Mouse (Mus musculus): ENCODE results near the gene Ifitm6. TPM values are rescaled to one million over a fixed set of nuclear protein-coding genes. Genes with fewer than 3 reads are reported as not detected.

The Ifitm6 gene
- polyA plus RNA-seq, 1 experiment, result 5.9 TPM

DNA sequence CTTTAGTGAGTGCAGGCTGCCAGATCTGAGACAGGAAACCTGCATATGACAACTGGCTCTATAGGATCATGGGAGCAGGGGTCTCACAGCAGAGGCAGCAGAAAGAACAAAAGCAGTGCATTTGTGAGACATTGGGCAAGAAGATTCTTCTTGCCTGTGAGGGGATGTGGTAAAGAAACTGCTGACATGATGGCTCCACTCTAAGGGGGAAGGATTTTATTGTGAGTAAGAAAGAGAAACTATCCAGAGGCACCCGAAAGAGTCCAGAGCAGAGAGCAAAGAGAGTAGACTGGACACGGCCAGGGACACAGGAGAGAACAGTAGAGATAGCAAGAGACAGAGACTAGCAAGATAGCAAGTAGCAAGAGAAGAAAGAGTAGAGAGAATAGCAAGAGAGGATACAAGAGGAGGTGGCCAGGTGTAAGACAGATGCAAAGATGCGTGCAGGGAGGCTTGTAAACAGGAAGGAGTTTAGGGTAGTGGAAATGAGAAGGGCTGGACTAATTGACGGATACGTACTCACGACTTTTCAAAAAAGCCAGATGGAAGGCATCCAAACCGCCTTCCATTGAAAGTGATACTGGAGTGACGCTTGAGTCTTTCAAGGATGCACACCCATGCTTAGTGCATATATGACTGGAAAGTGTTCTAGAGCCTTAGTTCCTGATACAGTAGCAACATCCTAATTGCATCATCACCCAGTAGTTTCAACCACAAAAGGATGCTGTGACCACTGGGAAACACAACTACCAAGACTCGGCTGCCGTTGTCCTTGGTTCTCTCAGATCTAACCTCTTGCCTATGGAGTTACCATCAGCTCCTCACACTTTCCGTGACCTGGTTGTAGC is 18.6 kb downstream of the Ifitm6 start:
- 37% methylated on average over 11 of the region's 11 CpGs for WGBS
- Histone ChIP-seq H3K4me1 (replicated peaks; ENCODE audit: control insufficient read depth, insufficient read depth, low read length) (no peaks in the 10 kb centered on the region), H3K27me3 (ENCODE audit: control insufficient read depth, insufficient read depth, low read length) (no peaks in the 10 kb centered on the region), H3K36me3 (ENCODE audit: control insufficient read depth, insufficient read depth, low read length) (no peaks in the 10 kb centered on the region), H3K27ac (ENCODE audit: control insufficient read depth, insufficient read depth, low read length) (no peak overlapping the region), H3K4me3 (ENCODE audit: control insufficient read depth, insufficient read depth, low read length) (no peak overlapping the region)
- DNase-seq, result no peak
- TF ChIP-seq CTCF (IDR thresholded peaks at IDR 0.05; ENCODE audit: borderline replicate concordance, control insufficient read depth, extremely low read depth, insufficient read depth, low read length, poor library complexity), result no peak
- TF ChIP-seq POLR2A (IDR thresholded peaks at IDR 0.05; ENCODE audit: control insufficient read depth, extremely low read depth, insufficient read depth, low read length, poor library complexity), result no peak

DNA sequence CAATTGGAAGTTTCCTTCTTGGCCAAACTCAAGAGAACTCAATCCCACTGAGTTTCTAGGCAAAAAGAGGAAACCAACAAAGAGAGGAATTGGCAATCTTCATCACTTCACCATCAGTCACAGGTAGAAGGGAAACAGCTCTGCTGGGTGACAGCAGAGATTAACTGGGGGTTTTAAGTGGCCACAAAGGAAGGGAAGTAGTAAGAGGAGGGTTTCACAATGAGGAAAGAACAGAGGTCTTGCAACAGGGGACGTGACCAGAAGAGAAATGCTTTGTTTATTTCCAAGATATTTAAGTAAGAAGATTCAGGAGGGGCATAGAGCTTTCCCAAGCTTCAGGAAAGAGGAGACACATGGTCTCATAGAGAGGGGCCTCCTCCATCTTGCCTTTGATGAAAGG is 19.9 kb downstream of the Ifitm6 start:
- 42% methylated on average over 1 of the region's 1 CpGs for WGBS
- no peak for TF ChIP-seq CTCF (IDR thresholded peaks at IDR 0.05; ENCODE audit: borderline replicate concordance, control insufficient read depth, extremely low read depth, insufficient read depth, low read length, poor library complexity)
- no peak for TF ChIP-seq POLR2A (IDR thresholded peaks at IDR 0.05; ENCODE audit: control insufficient read depth, extremely low read depth, insufficient read depth, low read length, poor library complexity)
- no peaks in the 10 kb centered on the region for H3K36me3 ChIP-seq (ENCODE audit: control insufficient read depth, insufficient read depth, low read length)
- H3K4me3 ChIP-seq (ENCODE audit: control insufficient read depth, insufficient read depth, low read length), result no peak overlapping the region
- H3K27me3 ChIP-seq (ENCODE audit: control insufficient read depth, insufficient read depth, low read length), result no peaks in the 10 kb centered on the region
- no peaks in the 10 kb centered on the region for H3K4me1 ChIP-seq (replicated peaks; ENCODE audit: control insufficient read depth, insufficient read depth, low read length)
- DNase-seq, result no peak
- no peak overlapping the region for H3K27ac ChIP-seq (ENCODE audit: control insufficient read depth, insufficient read depth, low read length)

DNA sequence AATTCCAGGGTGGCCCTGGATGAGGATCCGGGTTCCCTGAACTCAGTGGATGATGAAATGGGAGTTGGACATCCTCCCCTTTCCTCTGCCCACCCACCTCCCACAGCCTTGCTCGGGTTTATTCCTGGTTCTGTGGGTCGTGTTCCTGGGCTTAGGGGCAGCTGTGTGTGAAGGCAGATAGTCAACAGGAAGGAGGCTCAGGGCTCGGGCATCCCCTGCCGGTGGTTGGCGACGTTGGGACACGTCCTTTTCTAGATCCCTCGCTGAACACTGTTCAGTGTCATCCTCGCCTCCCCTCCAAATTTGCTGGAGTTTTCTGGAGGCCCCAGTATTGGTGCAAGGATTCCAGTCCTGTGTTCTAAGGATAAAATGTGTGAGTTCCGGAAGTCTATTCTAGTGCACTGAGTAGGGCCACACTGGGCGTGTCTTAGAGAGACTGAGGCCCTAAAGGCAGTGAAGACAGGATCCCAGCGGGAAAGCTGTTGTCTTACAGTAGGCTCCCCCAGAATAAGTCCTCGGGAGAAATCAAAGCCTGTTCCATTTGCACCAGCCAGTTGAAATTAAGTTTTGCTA is 26.5 kb downstream of the Ifitm6 start:
- WGBS, result 43% methylated on average over 14 of the region's 14 CpGs
- Histone ChIP-seq H3K27me3 (ENCODE audit: control insufficient read depth, insufficient read depth, low read length) (no peaks in the 10 kb centered on the region), H3K4me3 (ENCODE audit: control insufficient read depth, insufficient read depth, low read length) (no peak overlapping the region), H3K4me1 (replicated peaks; ENCODE audit: control insufficient read depth, insufficient read depth, low read length) (peaks cover 10% of the 10 kb centered on the region), H3K27ac (ENCODE audit: control insufficient read depth, insufficient read depth, low read length) (no peak overlapping the region), H3K36me3 (ENCODE audit: control insufficient read depth, insufficient read depth, low read length) (no peaks in the 10 kb centered on the region)
- TF ChIP-seq POLR2A (IDR thresholded peaks at IDR 0.05; ENCODE audit: control insufficient read depth, extremely low read depth, insufficient read depth, low read length, poor library complexity) (no peak), CTCF (IDR thresholded peaks at IDR 0.05; ENCODE audit: borderline replicate concordance, control insufficient read depth, extremely low read depth, insufficient read depth, low read length, poor library complexity) (no peak)
- DNase-seq, result no peak

DNA sequence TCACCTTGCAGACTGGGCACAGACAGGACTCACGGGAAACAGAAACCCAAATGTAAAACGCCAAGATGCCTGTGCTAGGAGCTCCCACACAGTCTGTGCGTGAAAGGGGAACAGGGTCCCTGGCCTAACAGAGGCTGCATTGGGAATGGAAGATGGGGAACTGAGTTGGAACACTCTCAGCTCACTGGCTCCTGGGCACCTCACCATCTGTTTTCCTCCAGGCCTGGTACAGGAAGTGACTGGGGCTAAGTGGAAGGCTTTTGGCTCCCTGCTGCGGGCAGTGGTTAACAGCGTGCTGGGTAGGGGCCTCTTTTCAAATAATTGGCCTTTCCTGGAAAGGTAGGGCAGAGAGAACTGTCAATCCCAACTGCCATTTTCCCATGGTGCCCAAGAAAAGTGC is 27.1 kb downstream of the Ifitm6 start:
- Histone ChIP-seq H3K4me1 (replicated peaks; ENCODE audit: control insufficient read depth, insufficient read depth, low read length) (peaks cover 10% of the 10 kb centered on the region), H3K4me3 (ENCODE audit: control insufficient read depth, insufficient read depth, low read length) (no peak overlapping the region), H3K27me3 (ENCODE audit: control insufficient read depth, insufficient read depth, low read length) (no peaks in the 10 kb centered on the region), H3K36me3 (ENCODE audit: control insufficient read depth, insufficient read depth, low read length) (no peaks in the 10 kb centered on the region), H3K27ac (ENCODE audit: control insufficient read depth, insufficient read depth, low read length) (no peak overlapping the region)
- no peak for TF ChIP-seq POLR2A (IDR thresholded peaks at IDR 0.05; ENCODE audit: control insufficient read depth, extremely low read depth, insufficient read depth, low read length, poor library complexity)
- 29% methylated on average over 5 of the region's 5 CpGs for WGBS
- no peak for DNase-seq

DNA sequence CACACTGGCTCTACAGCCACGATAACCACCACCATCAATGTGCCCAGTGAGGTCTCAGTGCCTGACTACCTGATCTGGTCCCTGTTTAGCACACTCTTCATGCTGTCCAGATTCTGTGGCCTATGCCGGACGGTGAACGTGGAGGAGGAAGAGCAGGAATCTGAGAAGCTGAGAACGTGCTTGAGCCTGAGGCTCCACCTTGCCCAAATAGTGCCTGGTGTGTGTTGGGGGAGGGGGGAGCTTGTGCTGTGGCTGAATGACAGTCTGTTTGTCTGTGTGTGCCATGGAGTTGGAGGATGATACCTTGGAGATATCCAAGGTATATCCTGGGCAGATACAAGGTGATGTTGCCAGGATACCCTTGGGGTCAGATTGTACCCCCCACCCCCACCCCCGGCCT is 27.5 kb downstream of the Ifitm6 start:
- TF ChIP-seq POLR2A (IDR thresholded peaks at IDR 0.05; ENCODE audit: control insufficient read depth, extremely low read depth, insufficient read depth, low read length, poor library complexity) (no peak), CTCF (IDR thresholded peaks at IDR 0.05; ENCODE audit: borderline replicate concordance, control insufficient read depth, extremely low read depth, insufficient read depth, low read length, poor library complexity) (no peak)
- 31% methylated on average over 6 of the region's 6 CpGs for WGBS
- H3K4me1 ChIP-seq (replicated peaks; ENCODE audit: control insufficient read depth, insufficient read depth, low read length), result peaks cover 10% of the 10 kb centered on the region

DNA sequence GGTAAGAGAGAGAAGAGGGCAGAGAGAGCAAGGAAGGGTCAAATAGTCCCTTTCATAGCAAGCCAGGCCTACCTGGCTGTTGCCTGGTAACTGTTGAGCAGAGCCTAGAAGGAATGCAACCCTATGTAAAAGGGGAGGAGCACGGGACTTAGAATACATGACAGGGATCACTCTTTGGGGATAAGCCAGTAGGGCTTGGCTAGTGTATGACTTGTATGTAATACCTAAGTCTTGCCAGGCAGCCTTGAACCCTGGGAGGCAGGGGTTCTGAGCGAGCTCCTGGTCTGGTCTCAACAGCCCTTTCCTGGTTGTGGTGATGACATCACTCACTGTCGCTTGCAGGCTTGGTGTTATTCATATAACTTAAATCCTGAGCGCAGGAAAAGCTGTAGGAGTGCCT is 28.7 kb downstream of the Ifitm6 start:
- no peak overlapping the region for H3K27ac ChIP-seq (ENCODE audit: control insufficient read depth, insufficient read depth, low read length)
- peaks cover 10% of the 10 kb centered on the region for H3K4me1 ChIP-seq (replicated peaks; ENCODE audit: control insufficient read depth, insufficient read depth, low read length)
- H3K4me3 ChIP-seq (ENCODE audit: control insufficient read depth, insufficient read depth, low read length), result no peak overlapping the region
- no peaks in the 10 kb centered on the region for H3K36me3 ChIP-seq (ENCODE audit: control insufficient read depth, insufficient read depth, low read length)
- no peak for DNase-seq
- no peak for TF ChIP-seq CTCF (IDR thresholded peaks at IDR 0.05; ENCODE audit: borderline replicate concordance, control insufficient read depth, extremely low read depth, insufficient read depth, low read length, poor library complexity)
- TF ChIP-seq POLR2A (IDR thresholded peaks at IDR 0.05; ENCODE audit: control insufficient read depth, extremely low read depth, insufficient read depth, low read length, poor library complexity), result no peak
- no peaks in the 10 kb centered on the region for H3K27me3 ChIP-seq (ENCODE audit: control insufficient read depth, insufficient read depth, low read length)
- 90% methylated on average over 4 of the region's 4 CpGs for WGBS

More for the DNA sequence above, 27.5 kb downstream of the Ifitm6 start:
- no peak for DNase-seq
- Histone ChIP-seq H3K27me3 (ENCODE audit: control insufficient read depth, insufficient read depth, low read length) (no peaks in the 10 kb centered on the region), H3K36me3 (ENCODE audit: control insufficient read depth, insufficient read depth, low read length) (no peaks in the 10 kb centered on the region), H3K4me3 (ENCODE audit: control insufficient read depth, insufficient read depth, low read length) (no peak overlapping the region), H3K27ac (ENCODE audit: control insufficient read depth, insufficient read depth, low read length) (no peak overlapping the region)
